Mouse (Mus musculus): Measurements from ENCODE around the gene Gse1. TPM values are rescaled to one million over a fixed set of nuclear protein-coding genes. Genes with fewer than 3 reads are reported as not detected.
A peak's percentile ranks its signal among the peaks of the same experiment; 100 is the strongest.

The Gse1 gene
- total RNA-seq, 2 experiments from 2014 or later: 25.5 to 38.6 TPM

- DNase-seq: peak; percentile 67
These were observed 270.8 kb downstream of the Gse1 start for GRCm38 (mm10) chr8:120498926-120499605.

- DNase-seq: no peak
These were observed 272.5 kb downstream of the Gse1 start for GRCm38 (mm10) chr8:120500701-120501261.

GRCm38 (mm10) chr8:120501426-120501825 is 273.2 kb downstream of the Gse1 start:
- no peak for DNase-seq

GRCm38 (mm10) chr8:120502428-120502827 is 274.2 kb downstream of the Gse1 start:
- no peak for DNase-seq

- peak; percentile 53 for DNase-seq
These were observed 276.2 kb downstream of the Gse1 start for GRCm38 (mm10) chr8:120504251-120505081.

- no peak for DNase-seq
These were observed 276.8 kb downstream of the Gse1 start for GRCm38 (mm10) chr8:120505082-120505511.

- no peak for DNase-seq
These were observed 277.5 kb downstream of the Gse1 start for GRCm38 (mm10) chr8:120505619-120506310.

- DNase-seq: no peak
These were observed 278.3 kb downstream of the Gse1 start for GRCm38 (mm10) chr8:120506562-120506961.

GRCm38 (mm10) chr8:120507290-120507689 is 279.0 kb downstream of the Gse1 start:
- no peak for DNase-seq

- no peak for DNase-seq
These were observed 281.1 kb downstream of the Gse1 start for GRCm38 (mm10) chr8:120509136-120510034.

GRCm38 (mm10) chr8:120510035-120510416 is 281.8 kb downstream of the Gse1 start:
- no peak for DNase-seq

- no peak for DNase-seq
These were observed 282.7 kb downstream of the Gse1 start for GRCm38 (mm10) chr8:120510863-120511457.

GRCm38 (mm10) chr8:120511737-120512136 is 283.5 kb downstream of the Gse1 start:
- no peak for DNase-seq

- no peak for DNase-seq
These were observed 284.1 kb downstream of the Gse1 start for GRCm38 (mm10) chr8:120512326-120512725.

GRCm38 (mm10) chr8:120513145-120513544 is 284.9 kb downstream of the Gse1 start:
- DNase-seq: no peak

GRCm38 (mm10) chr8:120513638-120514461 is 285.6 kb downstream of the Gse1 start:
- no peak for DNase-seq

- no peak for DNase-seq
These were observed 287.0 kb downstream of the Gse1 start for GRCm38 (mm10) chr8:120515214-120515613.

- no peak for DNase-seq
These were observed 287.4 kb downstream of the Gse1 start for GRCm38 (mm10) chr8:120515650-120516049.

- no peak for DNase-seq
These were observed 288.0 kb downstream of the Gse1 start for GRCm38 (mm10) chr8:120516182-120516755.
